Mouse (Mus musculus) left cerebral cortex, adult 11 months (tissue): ENCODE measurements around the gene BC004004.
A peak's percentile ranks its signal among the peaks of the same experiment; 100 is the strongest.
"Not testable (repeated sequence)": the region's sequence is repeated elsewhere in the genome, so short reads cannot be mapped to it uniquely, and the experiment has no call there.

Experiments used
- DNase-seq: peaks from one replicate; pipeline ENCODE4 v3.0.0; 2022; ENCODE audit warnings: low spot score

Gene BC004004

GRCm38 (mm10) chr17:29347645-29348256, 79.2 kb downstream of the BC004004 start, which contains the start of gene Mtch1:
TSS of gene Mtch1 (minus strand) at chr17:29347934.
- peak; percentile 96 for DNase-seq

- no peak for DNase-seq
These were observed 80.4 kb downstream of the BC004004 start for GRCm38 (mm10) chr17:29348996-29349395.

GRCm38 (mm10) chr17:29351056-29351455, 82.5 kb downstream of the BC004004 start:
- DNase-seq, result not testable (repeated sequence)

GRCm38 (mm10) chr17:29355461-29355840, 86.9 kb downstream of the BC004004 start:
- no peak for DNase-seq

GRCm38 (mm10) chr17:29355841-29356478, 87.4 kb downstream of the BC004004 start:
- DNase-seq, result no peak

GRCm38 (mm10) chr17:29356479-29356856, 87.9 kb downstream of the BC004004 start:
- no peak for DNase-seq

- DNase-seq, result no peak
These were observed 88.3 kb downstream of the BC004004 start for GRCm38 (mm10) chr17:29356882-29357281.

GRCm38 (mm10) chr17:29358928-29359327, 90.3 kb downstream of the BC004004 start:
- DNase-seq, result no peak

GRCm38 (mm10) chr17:29360761-29361221, 92.2 kb downstream of the BC004004 start, which contains the start of gene Fgd2:
TSS of gene Fgd2 (plus strand) at chr17:29360914.
- no peak for DNase-seq

- no peak for DNase-seq
These were observed 93.5 kb downstream of the BC004004 start for GRCm38 (mm10) chr17:29361982-29362691.

GRCm38 (mm10) chr17:29363109-29363508, 94.5 kb downstream of the BC004004 start:
- no peak for DNase-seq
